Mouse (Mus musculus): ENCODE results near the gene Atp6v0b. TPM values are rescaled to one million over a fixed set of nuclear protein-coding genes. Genes with fewer than 3 reads are reported as not detected.

Gene Atp6v0b
- polyA plus RNA-seq, 2 experiments = 224 to 262 TPM

GRCm38 (mm10) chr4:117918762-117919161, 31.6 kb upstream of the Atp6v0b start:
- Histone ChIP-seq H3K27me3 (ENCODE audit: control insufficient read depth, insufficient read depth, low read length) (no peaks in the 10 kb centered on the region), H3K9ac (ENCODE audit: low read depth, low read length, severe bottlenecking) (no peak overlapping the region), H3K4me1 (ENCODE audit: control insufficient read depth, insufficient read depth, low read length) (peaks cover 6% of the 10 kb centered on the region), H3K36me3 (ENCODE audit: control insufficient read depth, insufficient read depth, low read length) (no peaks in the 10 kb centered on the region), H3K9me3 (ENCODE audit: control insufficient read depth, low read length) (no peaks in the 10 kb centered on the region), H3K4me2 (replicated peaks; ENCODE audit: low read depth, low read length, severe bottlenecking) (no peak overlapping the region), H3K4me3 (replicated peaks; ENCODE audit: low read length) (no peak overlapping the region), H3K27ac (replicated peaks; ENCODE audit: low read depth, low read length) (no peak overlapping the region)
- no peak for TF ChIP-seq POLR2A (IDR thresholded peaks at IDR 0.05; ENCODE audit: borderline replicate concordance, extremely low read depth, insufficient read depth, insufficient read length)
- DNase-seq (ENCODE audit: low spot score) (no peak), ATAC-seq (ENCODE audit: low FRiP score, low read depth) (no peak)
- WGBS = 83% methylated on average over 5 of the region's 5 CpGs

GRCm38 (mm10) chr4:117918261-117918660, 31.1 kb upstream of the Atp6v0b start:
- H3K9ac ChIP-seq (ENCODE audit: low read depth, low read length, severe bottlenecking) = no peak overlapping the region
- H3K4me2 ChIP-seq (replicated peaks; ENCODE audit: low read depth, low read length, severe bottlenecking) = no peak overlapping the region
- TF ChIP-seq POLR2A (IDR thresholded peaks at IDR 0.05; ENCODE audit: borderline replicate concordance, extremely low read depth, insufficient read depth, insufficient read length) = no peak
- H3K9me3 ChIP-seq (ENCODE audit: control insufficient read depth, low read length) = no peaks in the 10 kb centered on the region
- H3K4me3 ChIP-seq (replicated peaks; ENCODE audit: low read length) = no peak overlapping the region
- peaks cover 11% of the 10 kb centered on the region for H3K4me1 ChIP-seq (ENCODE audit: control insufficient read depth, insufficient read depth, low read length)
- 77% methylated on average over 3 of the region's 3 CpGs for WGBS
- no peaks in the 10 kb centered on the region for H3K36me3 ChIP-seq (ENCODE audit: control insufficient read depth, insufficient read depth, low read length)
- ATAC-seq (ENCODE audit: low FRiP score, low read depth) = no peak
- DNase-seq (ENCODE audit: low spot score) = peak; percentile 44
- no peak overlapping the region for H3K27ac ChIP-seq (replicated peaks; ENCODE audit: low read depth, low read length)
- no peaks in the 10 kb centered on the region for H3K27me3 ChIP-seq (ENCODE audit: control insufficient read depth, insufficient read depth, low read length)

- H3K27ac ChIP-seq (replicated peaks; ENCODE audit: low read depth, low read length) = no peak overlapping the region
- H3K4me3 ChIP-seq (replicated peaks; ENCODE audit: low read length) = no peak overlapping the region
- H3K4me1 ChIP-seq (ENCODE audit: control insufficient read depth, insufficient read depth, low read length) = peaks cover 15% of the 10 kb centered on the region
- H3K9me3 ChIP-seq (ENCODE audit: control insufficient read depth, low read length) = no peaks in the 10 kb centered on the region
- H3K4me2 ChIP-seq (replicated peaks; ENCODE audit: low read depth, low read length, severe bottlenecking) = no peak overlapping the region
- ATAC-seq (ENCODE audit: low FRiP score, low read depth) (no peak), DNase-seq (ENCODE audit: low spot score) (no peak)
- H3K36me3 ChIP-seq (ENCODE audit: control insufficient read depth, insufficient read depth, low read length) = no peaks in the 10 kb centered on the region
- TF ChIP-seq POLR2A (IDR thresholded peaks at IDR 0.05; ENCODE audit: borderline replicate concordance, extremely low read depth, insufficient read depth, insufficient read length) = no peak
- no peaks in the 10 kb centered on the region for H3K27me3 ChIP-seq (ENCODE audit: control insufficient read depth, insufficient read depth, low read length)
- H3K9ac ChIP-seq (ENCODE audit: low read depth, low read length, severe bottlenecking) = no peak overlapping the region
- 88% methylated on average over 4 of the region's 4 CpGs for WGBS
Observed at GRCm38 (mm10) chr4:117917847-117918246, 30.7 kb upstream of the Atp6v0b start.

- Histone ChIP-seq H3K4me2 (replicated peaks; ENCODE audit: low read depth, low read length, severe bottlenecking) (no peak overlapping the region), H3K9me3 (ENCODE audit: control insufficient read depth, low read length) (no peaks in the 10 kb centered on the region)
Observed at GRCm38 (mm10) chr4:117917402-117917801, 30.3 kb upstream of the Atp6v0b start.

GRCm38 (mm10) chr4:117916386-117916785, 29.3 kb upstream of the Atp6v0b start:
- no peak overlapping the region for H3K4me3 ChIP-seq (replicated peaks; ENCODE audit: low read length)
- H3K27ac ChIP-seq (replicated peaks; ENCODE audit: low read depth, low read length) = no peak overlapping the region
- no peak overlapping the region for H3K9ac ChIP-seq (ENCODE audit: low read depth, low read length, severe bottlenecking)
- no peaks in the 10 kb centered on the region for H3K9me3 ChIP-seq (ENCODE audit: control insufficient read depth, low read length)
- no peak overlapping the region for H3K4me2 ChIP-seq (replicated peaks; ENCODE audit: low read depth, low read length, severe bottlenecking)
- TF ChIP-seq POLR2A (IDR thresholded peaks at IDR 0.05; ENCODE audit: borderline replicate concordance, extremely low read depth, insufficient read depth, insufficient read length) = no peak
- H3K4me1 ChIP-seq (ENCODE audit: control insufficient read depth, insufficient read depth, low read length) = peaks cover 18% of the 10 kb centered on the region
- DNase-seq (ENCODE audit: low spot score) = no peak
- WGBS = 78% methylated on average over 5 of the region's 5 CpGs
- ATAC-seq (ENCODE audit: low FRiP score, low read depth) = no peak
- H3K27me3 ChIP-seq (ENCODE audit: control insufficient read depth, insufficient read depth, low read length) = no peaks in the 10 kb centered on the region
- peaks cover 14% of the 10 kb centered on the region for H3K36me3 ChIP-seq (ENCODE audit: control insufficient read depth, insufficient read depth, low read length)

More at GRCm38 (mm10) chr4:117917402-117917801, 30.3 kb upstream of the Atp6v0b start:
- no peak overlapping the region for H3K4me3 ChIP-seq (replicated peaks; ENCODE audit: low read length)
- no peak overlapping the region for H3K27ac ChIP-seq (replicated peaks; ENCODE audit: low read depth, low read length)
- no peaks in the 10 kb centered on the region for H3K27me3 ChIP-seq (ENCODE audit: control insufficient read depth, insufficient read depth, low read length)
- peaks cover 18% of the 10 kb centered on the region for H3K4me1 ChIP-seq (ENCODE audit: control insufficient read depth, insufficient read depth, low read length)
- DNase-seq (ENCODE audit: low spot score) (no peak), ATAC-seq (ENCODE audit: low FRiP score, low read depth) (no peak)
- 0 out of 2 replicates have a peak, but pooled peaks cover 4% of the 10 kb centered on the region for H3K36me3 ChIP-seq (ENCODE audit: control insufficient read depth, insufficient read depth, low read length)
- TF ChIP-seq POLR2A (IDR thresholded peaks at IDR 0.05; ENCODE audit: borderline replicate concordance, extremely low read depth, insufficient read depth, insufficient read length) = no peak
- H3K9ac ChIP-seq (ENCODE audit: low read depth, low read length, severe bottlenecking) = no peak overlapping the region
- whole genome bisulfite sequencing = 80% methylated on average over 4 of the region's 4 CpGs

All from limb, embryonic 14.5 days (tissue).